Mouse (Mus musculus) ES-E14 (cell line): ENCODE results near the gene Dok5. TPM values are rescaled to one million over a fixed set of nuclear protein-coding genes. Genes with fewer than 3 reads are reported as not detected.

ENCODE experiments used
- DNase-seq: peaks from one replicate; pipeline ENCODE4 v3.0.0-alpha.2; 2013; ENCODE audit warnings: low read depth, low spot score
- H3K27ac ChIP-seq: 2 replicates; pipeline ENCODE4 v1.5.1; 2012; ENCODE audit warnings: low read depth, mild to moderate bottlenecking, low read length, moderate library complexity, mixed read lengths; ENCODE audit not compliant: poor library complexity, insufficient read depth, severe bottlenecking
- H3K36me3 ChIP-seq: 2 replicates; pipeline ENCODE4 v1.6.1; 2012; ENCODE audit warnings: mild to moderate bottlenecking, low read length, moderate library complexity, mixed read lengths; ENCODE audit not compliant: control insufficient read depth, poor library complexity, insufficient read depth, severe bottlenecking
- H3K4me1 ChIP-seq, 2 experiments: fragments of 150-350 bp in 1 of 2; sonication (generic) in 1 of 2; 2 replicates each; pipeline ENCODE4 v1.6.1; 2012; ENCODE audit warnings: low read length in 2 of 2, mild to moderate bottlenecking in 1 of 2, mixed read lengths in 1 of 2; ENCODE audit not compliant: control insufficient read depth in 2 of 2, insufficient read depth in 2 of 2, poor library complexity in 1 of 2
- H3K4me3 ChIP-seq, 2 experiments: fragments of 150-350 bp in 1 of 2; sonication (generic) in 1 of 2; 2 replicates each; pipeline ENCODE4 v1.5.1; 2012; ENCODE audit warnings: low read length in 2 of 2, low read depth in 1 of 2, mild to moderate bottlenecking in 1 of 2, mixed read lengths in 1 of 2; ENCODE audit not compliant: insufficient read depth in 1 of 2, poor library complexity in 1 of 2, severe bottlenecking in 1 of 2
- H3K9ac ChIP-seq: 2 replicates; pipeline ENCODE4 v1.6.1; 2012; ENCODE audit warnings: low read depth, mild to moderate bottlenecking, low read length, mixed read lengths; ENCODE audit not compliant: poor library complexity, insufficient read depth, severe bottlenecking
- H3K9me3 ChIP-seq: fragments of 150-350 bp; sonication (generic); 2 replicates; pipeline ENCODE4 v1.6.1; 2012; ENCODE audit warnings: low read depth, mild to moderate bottlenecking, low read length; ENCODE audit not compliant: control insufficient read depth, insufficient read depth
- CHD2 ChIP-seq: IDR thresholded peaks from 2 replicates; pipeline ENCODE4 v1.6.1; 2014; ENCODE audit warnings: mild to moderate bottlenecking, low read depth, low read length, inconsistent platforms
- HCFC1 ChIP-seq: IDR thresholded peaks from 2 replicates; pipeline ENCODE4 v1.6.1; 2012; ENCODE audit warnings: low read length, inconsistent platforms, borderline replicate concordance; ENCODE audit not compliant: insufficient read depth
- MAFK ChIP-seq: IDR thresholded peaks from 2 replicates; pipeline ENCODE4 v1.6.1; 2014; ENCODE audit warnings: mild to moderate bottlenecking, low read depth, low read length, inconsistent platforms; ENCODE audit not compliant: insufficient read depth
- ZC3H11A ChIP-seq: IDR thresholded peaks from 2 replicates; pipeline ENCODE4 v1.6.1; 2012; ENCODE audit warnings: low read depth, mild to moderate bottlenecking, inconsistent platforms, low read length, borderline replicate concordance
- ZNF384 ChIP-seq: IDR thresholded peaks from 2 replicates; pipeline ENCODE4 v1.6.1; 2012; ENCODE audit warnings: low read depth, low read length, inconsistent platforms
- in situ Hi-C, 2 experiments: fragments of 600-800 bp; cut with MboI; formaldehyde crosslinking; loops; one replicate each; pipeline ENCODE4 v1.15.1; 2025; ENCODE audit warnings: low sequenced_read_pairs in 2 of 2, inconsistent platforms in 1 of 2; ENCODE audit not compliant: unreplicated experiment in 2 of 2
- total RNA-seq: library from RNA; depleted of rRNA; stranded (reverse); fragments of 300-350 nt; gene quantifications from 2 replicates; pipeline ENCODE4 v1.2.3, GENCODE M21; 2012

Dok5 gene
- total RNA-seq, 1 experiment = 0.58 TPM

DNA sequence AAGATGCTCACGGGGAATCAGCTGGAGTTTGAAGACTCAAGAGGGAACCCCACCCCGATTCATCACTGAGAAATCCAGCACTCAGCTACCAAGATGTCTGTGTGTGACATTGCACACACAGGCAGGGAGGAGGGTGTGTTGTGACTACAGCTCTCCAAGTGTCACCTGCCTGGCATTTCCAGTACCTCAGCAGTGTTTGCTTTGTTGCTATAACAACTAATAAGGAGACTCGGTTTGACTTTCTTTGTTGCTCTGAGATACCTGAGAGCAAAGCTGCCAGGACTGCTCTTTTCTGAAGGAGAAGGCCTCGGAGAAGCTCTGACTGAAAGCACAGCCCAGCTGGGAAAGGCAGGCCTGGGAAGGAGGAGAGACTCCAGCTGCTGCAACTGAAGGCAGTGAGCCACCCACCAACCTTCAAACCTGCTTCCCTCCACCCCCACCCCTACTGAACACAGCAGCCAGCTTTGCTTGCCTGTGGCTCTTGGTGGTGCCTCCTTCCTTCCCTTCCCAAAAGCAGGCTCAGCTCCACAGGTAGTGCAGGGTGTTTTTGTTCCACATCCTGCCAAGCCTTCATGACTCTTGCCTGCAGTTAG is 152.7 kb downstream of the Dok5 start:
- H3K9me3 ChIP-seq = no peaks in the 10 kb centered on the region
- in situ Hi-C loops = no loop called here
- no peak overlapping the region for H3K27ac ChIP-seq
- TF ChIP-seq ZC3H11A = no peak
- TF ChIP-seq HCFC1 = no peak
- TF ChIP-seq CHD2 = no peak
- TF ChIP-seq ZNF384 = no peak
- no peak for TF ChIP-seq MAFK
- peaks cover 0 to 9% of the 10 kb centered on the region in 2 experiments; a peak in 2 of 4 replicates for H3K4me1 ChIP-seq
- no peak overlapping the region for H3K9ac ChIP-seq
- H3K4me3 ChIP-seq = no peak overlapping the region
- no peak for DNase-seq
- no peaks in the 10 kb centered on the region for H3K36me3 ChIP-seq

DNA sequence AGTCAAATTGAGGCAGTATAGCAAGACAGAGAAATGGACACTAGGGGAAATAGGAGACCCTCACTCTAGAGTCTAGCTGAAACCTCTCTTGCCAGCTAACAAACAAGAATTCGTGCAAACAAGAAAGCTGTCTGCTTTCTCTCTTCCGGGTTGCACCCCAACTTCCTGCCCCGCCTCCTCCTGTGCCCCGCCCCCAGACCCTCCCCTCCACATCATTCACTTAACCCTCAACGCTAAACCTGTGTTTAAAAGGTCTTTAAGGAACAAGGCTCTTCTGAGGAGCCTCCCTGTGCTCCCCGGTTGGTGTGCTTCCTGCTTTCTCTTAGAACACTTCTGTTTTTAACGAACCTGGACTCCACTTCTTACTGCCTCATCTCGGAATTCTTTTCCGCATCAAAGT is 156.4 kb downstream of the Dok5 start:
- H3K9me3 ChIP-seq = no peaks in the 10 kb centered on the region
- no peak overlapping the region for H3K27ac ChIP-seq
- H3K9ac ChIP-seq = no peak overlapping the region
- H3K4me3 ChIP-seq = peak overlapping the region in 1 of 2 experiments; percentile 62; a peak in 2 of 4 replicates
- in situ Hi-C loops = no loop called here
- TF ChIP-seq HCFC1 = no peak
- TF ChIP-seq CHD2 = no peak
- TF ChIP-seq MAFK = no peak
- no peak for TF ChIP-seq ZNF384
- TF ChIP-seq ZC3H11A = no peak
- peaks cover 0 to 9% of the 10 kb centered on the region in 2 experiments; a peak in 2 of 4 replicates for H3K4me1 ChIP-seq
- no peaks in the 10 kb centered on the region for H3K36me3 ChIP-seq
- DNase-seq = no peak

DNA sequence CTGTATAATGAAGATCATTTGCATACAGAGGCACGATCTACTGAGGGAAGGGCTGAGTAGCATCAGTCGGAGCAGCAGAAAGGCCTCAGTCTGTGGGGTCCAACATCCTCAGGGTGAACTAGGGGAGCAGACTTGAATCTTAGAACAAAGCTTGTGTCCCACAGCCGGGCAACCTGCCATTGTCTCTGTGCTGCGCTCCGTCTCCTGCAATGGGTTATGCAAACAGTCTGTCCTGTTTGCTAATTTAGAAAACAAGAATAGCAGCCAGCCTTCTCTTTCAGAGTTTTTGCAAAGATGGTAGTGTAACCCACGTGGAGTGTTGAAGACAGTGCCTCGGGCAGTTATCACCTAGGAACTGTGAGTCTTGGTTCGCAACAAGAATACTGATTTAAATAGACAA is 163.5 kb downstream of the Dok5 start:
- H3K9me3 ChIP-seq = no peaks in the 10 kb centered on the region
- H3K27ac ChIP-seq = no peak overlapping the region
- no peak for DNase-seq
- no peak overlapping the region for H3K9ac ChIP-seq
- no peaks in the 10 kb centered on the region for H3K4me1 ChIP-seq
- H3K36me3 ChIP-seq = no peaks in the 10 kb centered on the region
- no peak overlapping the region for H3K4me3 ChIP-seq
- TF ChIP-seq CHD2 (no peak), HCFC1 (no peak), ZNF384 (no peak), ZC3H11A (no peak)
- in situ Hi-C loops = no loop called here

DNA sequence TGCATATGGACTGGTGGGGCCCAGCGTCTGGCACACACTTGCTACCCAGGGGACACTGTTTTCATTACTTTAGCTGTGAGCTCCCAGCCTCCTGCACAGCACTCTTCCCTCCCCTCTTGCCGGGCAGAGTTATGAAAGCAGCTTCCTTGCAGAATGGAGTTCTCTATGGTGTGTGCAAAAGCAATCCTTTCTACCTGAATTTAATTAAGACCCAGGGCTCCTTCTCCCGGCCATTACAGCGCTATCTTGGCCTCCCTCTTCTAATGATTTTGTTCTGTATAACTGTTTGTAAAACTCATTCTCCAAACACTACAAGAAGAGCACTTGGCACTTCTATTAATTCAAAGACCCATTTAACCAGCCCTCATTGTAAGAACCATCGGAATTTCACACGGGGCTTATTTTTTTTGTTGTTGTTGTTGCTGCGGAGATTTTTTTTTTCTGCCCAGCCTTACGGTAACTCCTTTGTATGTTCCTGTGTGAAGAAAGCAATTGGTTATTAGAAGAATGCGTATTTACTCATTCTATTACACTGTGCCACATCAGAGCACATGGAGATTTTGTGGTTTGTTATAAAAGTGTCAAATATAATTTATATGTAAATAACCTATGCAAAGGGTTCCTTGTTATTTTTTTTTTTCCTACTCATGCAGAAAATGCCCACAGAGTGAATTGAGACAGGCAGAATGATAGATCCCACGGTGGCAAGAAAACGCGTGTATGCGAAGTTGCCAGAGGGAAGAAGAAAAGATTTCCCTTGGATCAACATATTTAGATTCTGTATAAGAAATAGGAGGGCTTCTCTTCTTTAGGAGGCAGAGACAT is 170.8 kb downstream of the Dok5 start:
- H3K4me1 ChIP-seq = no peaks in the 10 kb centered on the region
- no peak for DNase-seq
- H3K4me3 ChIP-seq = no peak overlapping the region
- TF ChIP-seq ZNF384 (no peak), ZC3H11A (no peak), HCFC1 (no peak), CHD2 (no peak), MAFK (no peak)
- H3K9ac ChIP-seq = no peak overlapping the region
- no peaks in the 10 kb centered on the region for H3K9me3 ChIP-seq
- H3K36me3 ChIP-seq = no peaks in the 10 kb centered on the region
- H3K27ac ChIP-seq = no peak overlapping the region
- in situ Hi-C loops = loop anchor here (25.0 kb wide), 2 partner anchors 460 to 1310 kb away; no protein-coding TSS in a partner anchor

DNA sequence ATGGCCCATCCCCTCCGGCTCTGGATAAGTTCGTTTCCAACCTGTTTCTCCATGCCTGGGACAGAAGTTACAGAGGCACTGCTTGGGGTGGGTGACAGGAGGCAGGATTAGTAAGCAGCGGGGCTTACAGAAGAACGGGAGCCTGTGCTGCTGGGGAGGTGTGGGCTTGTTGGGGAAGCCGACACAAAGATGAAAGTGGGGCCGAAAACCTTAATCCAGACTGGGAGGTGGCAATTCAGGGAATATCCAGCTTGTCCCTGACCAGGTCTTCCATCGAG is 171.4 kb downstream of the Dok5 start:
- Histone ChIP-seq H3K4me3 (no peak overlapping the region), H3K36me3 (no peaks in the 10 kb centered on the region), H3K9ac (no peak overlapping the region), H3K9me3 (no peaks in the 10 kb centered on the region), H3K4me1 (no peaks in the 10 kb centered on the region), H3K27ac (no peak overlapping the region)
- in situ Hi-C loops = loop anchor here (25.0 kb wide), 2 partner anchors 459 to 1309 kb away; no protein-coding TSS in a partner anchor
- TF ChIP-seq ZNF384 = no peak
- TF ChIP-seq ZC3H11A = no peak
- no peak for TF ChIP-seq MAFK
- TF ChIP-seq CHD2 = no peak
- no peak for TF ChIP-seq HCFC1
- DNase-seq = no peak
